Comparison of ENCODE assay signal across 8 mouse cellular contexts in the genomic region with DNA sequence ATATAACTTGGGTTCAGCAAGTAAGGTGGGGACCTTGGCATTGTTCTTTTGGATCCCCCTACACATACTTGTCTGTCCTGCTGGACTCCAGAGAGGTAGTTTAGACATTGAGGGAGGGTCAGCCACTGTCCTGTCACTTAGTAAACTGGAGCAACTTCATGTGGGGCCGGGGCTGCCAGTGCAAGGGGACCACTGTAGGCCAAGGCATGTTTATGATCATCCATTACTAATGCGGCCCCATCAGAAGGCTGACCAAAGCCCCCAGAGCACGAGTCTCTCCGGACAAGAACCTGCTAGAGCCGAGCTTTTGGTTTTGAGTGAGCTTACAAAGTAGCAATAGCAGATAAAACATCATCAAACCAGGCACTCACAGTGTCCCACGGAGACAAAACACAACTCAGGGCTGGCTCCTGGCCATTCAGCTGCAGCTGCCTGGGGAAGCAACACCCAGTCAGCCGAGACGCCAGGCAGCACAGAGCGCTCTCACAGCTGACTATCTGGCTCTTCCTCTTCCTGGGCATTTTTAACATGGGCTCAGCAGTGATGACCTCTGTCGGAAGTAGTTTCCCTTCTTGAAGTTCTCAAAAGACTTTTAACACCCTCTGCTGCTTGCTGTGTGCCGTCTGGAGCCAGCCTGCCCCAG. TPM values are rescaled to one million over a fixed set of nuclear protein-coding genes. Genes with fewer than 3 reads are reported as not detected.
DNase-seq lines count a peak whose midpoint lies in the region.

No protein-coding gene starts in this region.

- peak; percentile 75 for DNase-seq in layer of hippocampus, adult 11-12 months (ENCODE audit: low spot score)
- DNase-seq in layer of hippocampus, adult 9-10 months (ENCODE audit: low spot score), result no peak
- peak; percentile 43 to 61 for DNase-seq in gastrocnemius, adult 8-10 months (ENCODE audit: low spot score in 2 of 2)
- DNase-seq in layer of hippocampus, adult 9-11 months, result peak; percentile 80
- DNase-seq in right cerebral cortex, postnatal 10 days (ENCODE audit: low spot score in 2 of 2), result peak; percentile 76 to 77
- DNase-seq in kidney, postnatal 4 days, result no peak
- no peak for DNase-seq in adrenal gland, adult 18-20 months (ENCODE audit: low spot score in 2 of 2)
- DNase-seq in MN1 (ENCODE audit: low spot score), result no peak

RNA-seq across cellular contexts. Expression of gene Iffo2, which starts 39.8 kb away (rescaled TPM):
- 1 to 10 TPM; 1.2 to 1.9 (median 1.7) TPM for total RNA-seq in gastrocnemius, adult 8-10 months (2022)
- total RNA-seq in adrenal gland, adult 18-20 months (2021), result 10 to 100 TPM; 13.0 to 13.5 TPM

Comparison
In these comparisons a context has a peak if more than half of its experiments do, and no peak if none do; other contexts are left out.
1. DNase-seq: peak in layer of hippocampus, adult 11-12 months (single experiment), gastrocnemius, adult 8-10 months (2 of 2), layer of hippocampus, adult 9-11 months (single experiment) and right cerebral cortex, postnatal 10 days (2 of 2); none in layer of hippocampus, adult 9-10 months (single experiment), kidney, postnatal 4 days (0 of 2), adrenal gland, adult 18-20 months (0 of 2) and MN1 (single experiment).
2. RNA of gene Iffo2, which starts 39.8 kb away (total RNA-seq): 13.0 to 13.5 TPM in adrenal gland, adult 18-20 months; 1.2 to 1.9 TPM in gastrocnemius, adult 8-10 months; every median in the first group is over 4 times any median in the second.